Mouse (Mus musculus) ES-Bruce4 (cell line): ENCODE measurements at regions not wholly inside any gene's neighbourhood (a gene's known extent, or its start where the extent isn't known, plus 50 kb on each side); places are given as distances from the start of the nearest gene placed in this dataset.

ENCODE experiments used
- CTCF ChIP-seq: IDR thresholded peaks from one replicate; pipeline ENCODE4 v1.8.1; 2011; ENCODE audit warnings: low read depth, low read length
- POLR2A ChIP-seq: IDR thresholded peaks from one replicate; pipeline ENCODE4 v1.8.1; 2011; ENCODE audit warnings: low read length; ENCODE audit not compliant: insufficient read depth

DNA sequence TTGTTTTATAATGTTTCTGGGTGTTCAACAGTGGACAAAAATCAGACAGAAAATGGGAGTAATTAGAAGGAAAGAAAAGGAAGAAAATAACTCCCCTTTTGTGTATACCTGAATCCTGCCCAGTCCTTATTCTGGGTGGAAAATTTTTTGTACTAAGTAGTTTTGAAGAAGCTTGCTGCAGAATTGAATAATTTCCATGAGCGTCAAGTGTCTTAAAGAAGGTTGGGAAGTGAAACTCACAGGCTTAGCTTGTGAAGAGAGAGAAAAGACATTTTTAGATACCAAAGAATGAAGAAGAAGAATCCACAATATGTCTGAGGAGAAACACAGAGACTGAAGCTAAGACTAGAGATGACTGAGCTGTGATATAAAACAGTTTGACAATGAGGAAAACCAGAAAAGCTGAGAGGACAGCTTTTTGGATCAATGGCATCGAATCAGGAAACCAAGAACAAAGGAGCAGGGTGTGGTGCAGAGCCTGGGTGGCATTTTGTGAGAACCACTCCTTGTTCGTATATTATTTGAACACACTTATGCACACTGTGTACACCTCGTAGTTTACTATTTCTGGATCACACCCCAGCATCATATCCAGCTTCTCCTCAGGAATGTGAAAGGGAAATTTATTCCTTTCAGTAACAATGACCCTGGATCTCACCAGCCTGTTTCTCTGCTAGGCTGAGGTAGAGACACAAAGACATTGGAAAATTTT lies 221.9 kb downstream of the Gm9733 start:
- no peak for TF ChIP-seq CTCF
- no peak for TF ChIP-seq POLR2A
